Mouse (Mus musculus): ENCODE data around the gene Sorl1. TPM values are rescaled to one million over a fixed set of nuclear protein-coding genes. Genes with fewer than 3 reads are reported as not detected.

Sorl1 gene
- polyA plus RNA-seq, 1 experiment, result 73.1 TPM

- Histone ChIP-seq H3K4me1 (ENCODE audit: control insufficient read depth, insufficient read depth, low read length) (peaks cover 15% of the 10 kb centered on the region), H3K4me3 (ENCODE audit: insufficient read depth, low read length) (no peak overlapping the region), H3K27ac (ENCODE audit: insufficient read depth, low read length) (peak overlapping the region; percentile 31; the same call in 1 of the 2 replicates)
- TF ChIP-seq POLR2A (IDR thresholded peaks at IDR 0.05; ENCODE audit: extremely low read depth, insufficient read depth, low read length) (no peak), CTCF (IDR thresholded peaks at IDR 0.05; ENCODE audit: extremely low read depth, insufficient read depth, low read length) (no peak)
Observed at GRCm38 (mm10) chr9:42109837-42110451, 14.2 kb downstream of the Sorl1 start.

GRCm38 (mm10) chr9:42109131-42109530 lies 15.0 kb downstream of the Sorl1 start:
- TF ChIP-seq POLR2A (IDR thresholded peaks at IDR 0.05; ENCODE audit: extremely low read depth, insufficient read depth, low read length), result no peak
- TF ChIP-seq CTCF (IDR thresholded peaks at IDR 0.05; ENCODE audit: extremely low read depth, insufficient read depth, low read length), result no peak
- Histone ChIP-seq H3K4me1 (ENCODE audit: control insufficient read depth, insufficient read depth, low read length) (peaks cover 14% of the 10 kb centered on the region), H3K27ac (ENCODE audit: insufficient read depth, low read length) (no peak overlapping the region), H3K4me3 (ENCODE audit: insufficient read depth, low read length) (no peak overlapping the region)

- TF ChIP-seq CTCF (IDR thresholded peaks at IDR 0.05; ENCODE audit: extremely low read depth, insufficient read depth, low read length), result no peak
- 0 out of 2 replicates have a peak, but pooled peaks have one; percentile 16 for TF ChIP-seq POLR2A (IDR thresholded peaks at IDR 0.05; ENCODE audit: extremely low read depth, insufficient read depth, low read length)
- Histone ChIP-seq H3K4me1 (ENCODE audit: control insufficient read depth, insufficient read depth, low read length) (peaks cover 17% of the 10 kb centered on the region), H3K27ac (ENCODE audit: insufficient read depth, low read length) (peak overlapping the region; percentile 50), H3K4me3 (ENCODE audit: insufficient read depth, low read length) (no peak overlapping the region)
Observed at GRCm38 (mm10) chr9:42108369-42108951, 15.6 kb downstream of the Sorl1 start.

- Histone ChIP-seq H3K4me1 (ENCODE audit: control insufficient read depth, insufficient read depth, low read length) (peaks cover 18% of the 10 kb centered on the region), H3K27ac (ENCODE audit: insufficient read depth, low read length) (no peak overlapping the region), H3K4me3 (ENCODE audit: insufficient read depth, low read length) (no peak overlapping the region)
- TF ChIP-seq CTCF (IDR thresholded peaks at IDR 0.05; ENCODE audit: extremely low read depth, insufficient read depth, low read length), result no peak
- TF ChIP-seq POLR2A (IDR thresholded peaks at IDR 0.05; ENCODE audit: extremely low read depth, insufficient read depth, low read length), result no peak
Observed at GRCm38 (mm10) chr9:42107062-42107461, 17.0 kb downstream of the Sorl1 start.

- peaks cover 20% of the 10 kb centered on the region for H3K4me1 ChIP-seq (ENCODE audit: control insufficient read depth, insufficient read depth, low read length)
- H3K4me3 ChIP-seq (ENCODE audit: insufficient read depth, low read length), result no peak overlapping the region
- TF ChIP-seq POLR2A (IDR thresholded peaks at IDR 0.05; ENCODE audit: extremely low read depth, insufficient read depth, low read length) (no peak), CTCF (IDR thresholded peaks at IDR 0.05; ENCODE audit: extremely low read depth, insufficient read depth, low read length) (no peak)
- no peak overlapping the region for H3K27ac ChIP-seq (ENCODE audit: insufficient read depth, low read length)
Observed at GRCm38 (mm10) chr9:42106305-42106704, 17.8 kb downstream of the Sorl1 start.

- H3K4me3 ChIP-seq (ENCODE audit: insufficient read depth, low read length), result no peak overlapping the region
- no peak overlapping the region; the same call in 1 of the 2 replicates for H3K27ac ChIP-seq (ENCODE audit: insufficient read depth, low read length)
- peaks cover 20% of the 10 kb centered on the region for H3K4me1 ChIP-seq (ENCODE audit: control insufficient read depth, insufficient read depth, low read length)
- no peak for TF ChIP-seq CTCF (IDR thresholded peaks at IDR 0.05; ENCODE audit: extremely low read depth, insufficient read depth, low read length)
- TF ChIP-seq POLR2A (IDR thresholded peaks at IDR 0.05; ENCODE audit: extremely low read depth, insufficient read depth, low read length), result no peak
Observed at GRCm38 (mm10) chr9:42103546-42103945, 20.6 kb downstream of the Sorl1 start.

- TF ChIP-seq POLR2A (IDR thresholded peaks at IDR 0.05; ENCODE audit: extremely low read depth, insufficient read depth, low read length) (no peak), CTCF (IDR thresholded peaks at IDR 0.05; ENCODE audit: extremely low read depth, insufficient read depth, low read length) (no peak)
- H3K4me3 ChIP-seq (ENCODE audit: insufficient read depth, low read length), result no peak overlapping the region
- peak overlapping the region; percentile 24 for H3K27ac ChIP-seq (ENCODE audit: insufficient read depth, low read length)
- peaks cover 13% of the 10 kb centered on the region for H3K4me1 ChIP-seq (ENCODE audit: control insufficient read depth, insufficient read depth, low read length)
Observed at GRCm38 (mm10) chr9:42102013-42102412, 22.1 kb downstream of the Sorl1 start.

- Histone ChIP-seq H3K4me3 (ENCODE audit: insufficient read depth, low read length) (no peak overlapping the region), H3K4me1 (ENCODE audit: control insufficient read depth, insufficient read depth, low read length) (peaks cover 13% of the 10 kb centered on the region), H3K27ac (ENCODE audit: insufficient read depth, low read length) (peak overlapping the region; percentile 58)
- TF ChIP-seq CTCF (IDR thresholded peaks at IDR 0.05; ENCODE audit: extremely low read depth, insufficient read depth, low read length) (no peak), POLR2A (IDR thresholded peaks at IDR 0.05; ENCODE audit: extremely low read depth, insufficient read depth, low read length) (no peak)
Observed at GRCm38 (mm10) chr9:42101266-42101665, 22.8 kb downstream of the Sorl1 start.

- Histone ChIP-seq H3K4me1 (ENCODE audit: control insufficient read depth, insufficient read depth, low read length) (peaks cover 13% of the 10 kb centered on the region), H3K27ac (ENCODE audit: insufficient read depth, low read length) (peak overlapping the region; percentile 58), H3K4me3 (ENCODE audit: insufficient read depth, low read length) (no peak overlapping the region)
- TF ChIP-seq POLR2A (IDR thresholded peaks at IDR 0.05; ENCODE audit: extremely low read depth, insufficient read depth, low read length), result no peak
- no peak for TF ChIP-seq CTCF (IDR thresholded peaks at IDR 0.05; ENCODE audit: extremely low read depth, insufficient read depth, low read length)
Observed at GRCm38 (mm10) chr9:42100618-42101210, 23.4 kb downstream of the Sorl1 start.
